13 mouse cellular contexts compared by ENCODE assay signal in genomic region chr4:126779148-126779581, GRCm38 (mm10). TPM values are rescaled to one million over a fixed set of nuclear protein-coding genes. Genes with fewer than 3 reads are reported as not detected.
DNase-seq lines count a peak whose midpoint lies in the region.
"Had no signal": no experiment of that assay in that cellular context is flagged by ENCODE, and none has a peak within 500 bp of the region (broad histone marks: within the 10 kb centered on the region; RNA-seq: fewer than 3 reads in every experiment).

No protein-coding gene starts in this region.

- 0 out of 2 replicates have a peak, but pooled peaks cover 2% of the 10 kb centered on the region for H3K36me3 ChIP-seq in limb, embryonic 10.5 days
- H3K36me3 ChIP-seq: stomach, embryonic 15.5 days had no signal

- peaks cover 45% of the 10 kb centered on the region for H3K4me1 ChIP-seq in limb, embryonic 10.5 days

- H3K27me3 ChIP-seq in limb, embryonic 10.5 days (ENCODE audit: low read depth, poor library complexity, severe bottlenecking): no peaks in the 10 kb centered on the region
- H3K27me3 ChIP-seq: Patski; stomach, embryonic 15.5 days had no signal

- 53% methylated on average over 8 of the region's 8 CpGs for WGBS in limb, embryonic 10.5 days

- H3K9me3 ChIP-seq in limb, embryonic 10.5 days (replicated peaks): no peaks in the 10 kb centered on the region
- H3K9me3 ChIP-seq: stomach, embryonic 15.5 days had no signal

- H3K4me3 ChIP-seq in limb, embryonic 10.5 days: no peak overlapping the region
- H3K4me3 ChIP-seq: stomach, embryonic 15.5 days had no signal

- peak; percentile 61 for DNase-seq in heart, adult 11 months
- DNase-seq in heart, adult 9 months (ENCODE audit: low spot score in 2 of 2): no peak
- peak; percentile 22 for DNase-seq in right cerebral cortex, adult 18-20 months
- DNase-seq in right cerebral cortex, postnatal 14 days: no peak
- DNase-seq in limb, embryonic 10.5 days (ENCODE audit: low spot score): no peak
- no peak for DNase-seq in adrenal gland, adult (ENCODE audit: inconsistent age in 2 of 2, low spot score in 1 of 2)
- DNase-seq in adrenal gland, adult 8-10 months: no peak
- no peak for DNase-seq in frontal cortex, postnatal 25 days (ENCODE audit: low spot score in 2 of 2)
- DNase-seq: gastrocnemius, postnatal 14 days; liver, postnatal 0 days had no signal

- peak overlapping the region; percentile 30; the same call in 1 of the 2 replicates for H3K27ac ChIP-seq in limb, embryonic 10.5 days
- H3K27ac ChIP-seq: stomach, embryonic 15.5 days had no signal

RNA-seq across cellular contexts. Expression of gene AU040320, which starts 25.8 kb away (rescaled TPM):
- 18.7 and 19.8 TPM in 2 replicates for polyA plus RNA-seq in limb, embryonic 10.5 days (2016; fragmentation: Nextera tagmentation; extraction: Ambion mirVana)
- 10 to 100 TPM; 49.5 to 65.4 (median 54.9) TPM for total RNA-seq in adrenal gland, adult 8-10 months (2022)

RNA-seq across cellular contexts. Expression of gene Ncdn, which starts 25.9 kb away (rescaled TPM):
- polyA plus RNA-seq in limb, embryonic 10.5 days (2016; fragmentation: Nextera tagmentation; extraction: Ambion mirVana): 37.7 and 41.3 TPM in 2 replicates
- total RNA-seq in adrenal gland, adult 8-10 months (2022): 10 to 100 TPM; 34.5 to 45.6 (median 42.7) TPM

RNA-seq across cellular contexts. Expression of gene Tfap2e, which starts 43.1 kb away (rescaled TPM):
- polyA plus RNA-seq in limb, embryonic 10.5 days (2016; fragmentation: Nextera tagmentation; extraction: Ambion mirVana): not detected in 2 replicates
- total RNA-seq in adrenal gland, adult 8-10 months (2022): not detected
- total RNA-seq: gastrocnemius, postnatal 14 days had no signal
- polyA plus RNA-seq: intestine, postnatal 0 days; liver, postnatal 0 days; Patski; stomach, embryonic 15.5 days had no signal

Comparison
In these comparisons a context has a peak if more than half of its experiments do, and no peak if none do; other contexts are left out.
1. DNase-seq: peak in heart, adult 11 months (single experiment) and right cerebral cortex, adult 18-20 months (single experiment); none in heart, adult 9 months (0 of 2), right cerebral cortex, postnatal 14 days (single experiment), limb, embryonic 10.5 days (single experiment), adrenal gland, adult (0 of 2), adrenal gland, adult 8-10 months (single experiment) and frontal cortex, postnatal 25 days (0 of 2).